Mouse (Mus musculus) neural tube, embryonic 11.5 days (tissue): ENCODE results near the gene Slc4a1ap. TPM values are rescaled to one million over a fixed set of nuclear protein-coding genes. Genes with fewer than 3 reads are reported as not detected.
A peak's percentile ranks its signal among the peaks of the same experiment; 100 is the strongest.
"Not testable (repeated sequence)": the region's sequence is repeated elsewhere in the genome, so short reads cannot be mapped to it uniquely, and the experiment has no call there.

Experiments
- ATAC-seq: fragments of 200-750 bp; cut with Nextera tagmentation; 2 replicates; pipeline ENCODE4 v1.8.0; 2017; ENCODE audit warnings: moderate number of reproducible peaks, mild to moderate bottlenecking, moderate TSS enrichment, moderate library complexity; ENCODE audit not compliant: insufficient read depth, low FRiP score, low TSS enrichment
- DNase-seq: peaks from one replicate; pipeline ENCODE4 v3.0.0-alpha.2; 2015; ENCODE audit warnings: low spot score
- H3K27ac ChIP-seq: fragments of 300-500 bp; sonication (generic); 2 replicates; pipeline ENCODE4 v1.5.1; 2014; ENCODE audit warnings: low read depth, mild to moderate bottlenecking, low read length
- H3K27me3 ChIP-seq: fragments of 300-500 bp; sonication (generic); 2 replicates; pipeline ENCODE4 v1.6.1; 2014; ENCODE audit warnings: mild to moderate bottlenecking, low read length, mixed read lengths; ENCODE audit not compliant: control insufficient read depth, insufficient read depth
- H3K36me3 ChIP-seq: fragments of 300-500 bp; sonication (generic); 2 replicates; pipeline ENCODE4 v1.6.1; 2014; ENCODE audit warnings: mild to moderate bottlenecking, low read length, moderate library complexity, mixed read lengths; ENCODE audit not compliant: control insufficient read depth, insufficient read depth
- H3K4me1 ChIP-seq: fragments of 300-500 bp; sonication (generic); 2 replicates; pipeline ENCODE4 v1.6.1; 2014; ENCODE audit warnings: low read length, mixed read lengths; ENCODE audit not compliant: control insufficient read depth, insufficient read depth
- H3K4me2 ChIP-seq: fragments of 300-500 bp; sonication (generic); 2 replicates; pipeline ENCODE4 v1.6.1; 2014; ENCODE audit warnings: low read depth, mild to moderate bottlenecking, moderate library complexity
- H3K4me3 ChIP-seq: fragments of 300-500 bp; sonication (generic); 2 replicates; pipeline ENCODE4 v1.5.1; 2014; ENCODE audit warnings: low read depth, low read length
- H3K9ac ChIP-seq: fragments of 300-500 bp; sonication (generic); 2 replicates; pipeline ENCODE4 v1.6.1; 2014; ENCODE audit warnings: mild to moderate bottlenecking, low read length
- H3K9me3 ChIP-seq: fragments of 300-500 bp; sonication (generic); 2 replicates; pipeline ENCODE4 v1.6.1; 2016; ENCODE audit warnings: low read length; ENCODE audit not compliant: control insufficient read depth
- WGBS: fragments of 180-500 bp; shearing (Covaris S2); extraction: QIAGEN DNeasy Blood & Tissue Kit; methylation state at CpG from one replicate; pipeline ENCODE4 v1.1.7; 2014; 5-methylcytosine and 5-hydroxymethylcytosine counted together
- polyA plus RNA-seq: library from polyadenylated mRNA; unstranded; fragments of >200 nt; fragmentation: Nextera tagmentation; extraction: Ambion mirVana; gene quantifications from 2 replicates; pipeline ENCODE4 v1.2.1, GENCODE M21; 2014

Slc4a1ap gene
- polyA plus RNA-seq, 1 experiment from 2014 or later, result 35.4 TPM

- peaks cover 14% of the 10 kb centered on the region for H3K36me3 ChIP-seq
- 83% methylated on average over 1 of the region's 1 CpGs for WGBS
These were observed 14.3 kb upstream of the Slc4a1ap start for GRCm38 (mm10) chr5:31512481-31512880.

GRCm38 (mm10) chr5:31520556-31520955 lies 6.2 kb upstream of the Slc4a1ap start:
- Histone ChIP-seq H3K9me3 (no peaks in the 10 kb centered on the region), H3K27ac (no peak overlapping the region), H3K9ac (no peak overlapping the region), H3K4me3 (no peak overlapping the region), H3K36me3 (peaks cover 16% of the 10 kb centered on the region), H3K4me2 (no peak overlapping the region), H3K27me3 (no peaks in the 10 kb centered on the region), H3K4me1 (no peaks in the 10 kb centered on the region)
- 96% methylated on average over 6 of the region's 6 CpGs for WGBS
- DNase-seq (no peak), ATAC-seq (no peak)

More at GRCm38 (mm10) chr5:31512481-31512880, 14.3 kb upstream of the Slc4a1ap start:
- Histone ChIP-seq H3K4me1 (no peaks in the 10 kb centered on the region), H3K4me2 (no peak overlapping the region), H3K27ac (no peak overlapping the region), H3K27me3 (no peaks in the 10 kb centered on the region), H3K4me3 (no peak overlapping the region), H3K9ac (no peak overlapping the region), H3K9me3 (no peaks in the 10 kb centered on the region)
- DNase-seq, result no peak
- ATAC-seq, result no peak

- peak overlapping the region; percentile 75 for H3K4me2 ChIP-seq
- peak overlapping the region; percentile 75; the same call in 1 of the 2 replicates for H3K27ac ChIP-seq
- H3K36me3 ChIP-seq, result peaks cover 2% of the 10 kb centered on the region; the same call in 1 of the 2 replicates
- H3K9me3 ChIP-seq, result no peaks in the 10 kb centered on the region
- H3K9ac ChIP-seq, result peak overlapping the region; percentile 88
- 3% methylated on average over 38 of the region's 40 CpGs for WGBS
- ATAC-seq, result no peak
- no peak for DNase-seq
- H3K27me3 ChIP-seq, result no peaks in the 10 kb centered on the region
- H3K4me3 ChIP-seq, result peak overlapping the region; percentile 96
- peaks cover 3% of the 10 kb centered on the region; the same call in 1 of the 2 replicates for H3K4me1 ChIP-seq
These were observed 404 bp downstream of the Slc4a1ap start for GRCm38 (mm10) chr5:31527117-31527680.

GRCm38 (mm10) chr5:31527707-31528106 lies 912 bp downstream of the Slc4a1ap start, which contains the start of gene Supt7l:
Gene Supt7l (minus strand): TSS chr5:31527807.
- not testable (repeated sequence) for H3K4me1 ChIP-seq, H3K9me3 ChIP-seq, H3K36me3 ChIP-seq, ATAC-seq, H3K27me3 ChIP-seq, DNase-seq
- 79% methylated on average over 11 of the region's 11 CpGs for WGBS
- peak within 1 kb of the TSS; percentile 75 for H3K27ac ChIP-seq
- peak within 1 kb of the TSS; percentile 88 for H3K9ac ChIP-seq
- peak within 1 kb of the TSS; percentile 96 for H3K4me3 ChIP-seq
- peak within 1 kb of the TSS; percentile 75 for H3K4me2 ChIP-seq

DNA sequence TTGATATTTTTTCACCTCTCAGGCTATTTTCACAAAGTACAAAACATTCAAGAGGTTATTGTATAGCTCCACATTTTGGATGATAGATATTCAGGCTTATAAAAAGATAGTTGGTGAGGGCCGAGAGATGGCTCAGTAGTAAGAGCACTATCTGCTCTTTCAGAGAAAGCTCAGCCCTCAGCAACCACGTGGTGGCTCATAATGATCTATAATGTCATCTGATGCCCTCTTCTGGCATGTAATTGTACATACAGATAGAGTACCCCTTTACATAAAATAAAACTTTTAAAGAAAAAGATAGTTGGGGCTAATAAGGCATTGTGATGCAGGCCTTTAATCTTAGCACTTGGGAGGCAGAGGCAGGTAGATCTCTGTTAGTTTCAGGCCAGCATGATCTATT lies 1.8 kb downstream of the Slc4a1ap start:
- ATAC-seq, result no peak
- Histone ChIP-seq H3K4me3 (no peak overlapping the region), H3K4me2 (no peak overlapping the region), H3K9me3 (no peaks in the 10 kb centered on the region), H3K4me1 (peaks cover 3% of the 10 kb centered on the region; the same call in 1 of the 2 replicates), H3K36me3 (peaks cover 2% of the 10 kb centered on the region; the same call in 1 of the 2 replicates), H3K27me3 (no peaks in the 10 kb centered on the region), H3K9ac (no peak overlapping the region), H3K27ac (no peak overlapping the region)
- 76% methylated on average over 2 of the region's 2 CpGs for WGBS
- DNase-seq, result no peak

GRCm38 (mm10) chr5:31535228-31535627 lies 8.4 kb downstream of the Slc4a1ap start:
- Histone ChIP-seq H3K9ac (no peak overlapping the region), H3K27me3 (no peaks in the 10 kb centered on the region), H3K27ac (no peak overlapping the region), H3K36me3 (peaks cover 5% of the 10 kb centered on the region; the same call in 1 of the 2 replicates), H3K4me3 (no peak overlapping the region), H3K4me2 (no peak overlapping the region), H3K9me3 (no peaks in the 10 kb centered on the region), H3K4me1 (no peaks in the 10 kb centered on the region)
- 90% methylated on average over 2 of the region's 2 CpGs for WGBS
- DNase-seq (no peak), ATAC-seq (no peak)

GRCm38 (mm10) chr5:31559401-31559800 lies 32.6 kb downstream of the Slc4a1ap start:
- Histone ChIP-seq H3K9me3 (no peaks in the 10 kb centered on the region), H3K36me3 (peaks cover 8% of the 10 kb centered on the region)
- WGBS, result 18% methylated on average over 1 of the region's 1 CpGs

DNA sequence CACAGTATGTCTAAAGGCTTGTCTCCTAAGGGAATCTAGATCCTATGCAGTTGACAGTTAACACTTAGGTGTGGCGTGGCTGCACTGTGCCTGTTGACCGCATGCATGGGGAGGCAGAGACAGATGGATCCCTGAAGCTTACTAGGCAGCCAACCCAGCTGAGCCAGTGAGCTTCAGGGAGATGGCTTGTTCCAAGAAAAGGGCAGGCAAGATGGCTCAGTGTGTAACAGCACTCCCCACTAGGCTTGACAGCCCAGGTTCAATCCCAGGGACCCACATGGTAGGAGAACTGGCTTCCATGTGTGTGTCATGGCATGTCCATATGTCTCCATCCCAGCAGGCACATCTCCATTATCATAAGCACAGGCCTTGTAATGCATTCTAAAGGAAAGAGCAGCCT lies 33.6 kb downstream of the Slc4a1ap start:
- WGBS, result 85% methylated on average over 2 of the region's 2 CpGs
- no peak overlapping the region for H3K4me2 ChIP-seq
- H3K27ac ChIP-seq, result no peak overlapping the region
- H3K36me3 ChIP-seq, result peaks cover 5% of the 10 kb centered on the region
- H3K4me1 ChIP-seq, result no peaks in the 10 kb centered on the region
- no peaks in the 10 kb centered on the region for H3K27me3 ChIP-seq
- no peak overlapping the region for H3K4me3 ChIP-seq
- DNase-seq, result no peak
- H3K9me3 ChIP-seq, result no peaks in the 10 kb centered on the region
- no peak for ATAC-seq
- no peak overlapping the region for H3K9ac ChIP-seq

More at GRCm38 (mm10) chr5:31559401-31559800, 32.6 kb downstream of the Slc4a1ap start:
- H3K4me2 ChIP-seq, result no peak overlapping the region
- DNase-seq (no peak), ATAC-seq (no peak)
- no peaks in the 10 kb centered on the region for H3K27me3 ChIP-seq
- H3K9ac ChIP-seq, result no peak overlapping the region
- no peaks in the 10 kb centered on the region for H3K4me1 ChIP-seq
- H3K27ac ChIP-seq, result no peak overlapping the region
- H3K4me3 ChIP-seq, result no peak overlapping the region

- Histone ChIP-seq H3K27me3 (no peaks in the 10 kb centered on the region), H3K9ac (no peak overlapping the region), H3K27ac (no peak overlapping the region), H3K9me3 (no peaks in the 10 kb centered on the region), H3K36me3 (peaks cover 3% of the 10 kb centered on the region), H3K4me1 (no peaks in the 10 kb centered on the region), H3K4me2 (no peak overlapping the region), H3K4me3 (no peak overlapping the region)
- 91% methylated on average over 7 of the region's 7 CpGs for WGBS
- DNase-seq (no peak), ATAC-seq (no peak)
These were observed 35.4 kb downstream of the Slc4a1ap start for GRCm38 (mm10) chr5:31562036-31562666.
